Mouse (Mus musculus) CH12.LX (cell line): ENCODE results near the gene Ermap.

Experiments used
- CTCF ChIP-seq, 2 experiments: IDR thresholded peaks in 1 of 2; conservative IDR thresholded peaks in 1 of 2; 2 replicates each; pipeline ENCODE4 v1.5.1; 2011 to 2012; ENCODE audit warnings: low read depth in 2 of 2, low read length in 2 of 2, improper control_type of control experiment in 1 of 2, inconsistent platforms in 1 of 2, mild to moderate bottlenecking in 1 of 2, moderate library complexity in 1 of 2
- MAFK ChIP-seq: IDR thresholded peaks from 2 replicates; pipeline ENCODE4 v1.6.1; 2011; ENCODE audit warnings: low read length, improper control_type of control experiment; ENCODE audit not compliant: insufficient replicate concordance

DNA sequence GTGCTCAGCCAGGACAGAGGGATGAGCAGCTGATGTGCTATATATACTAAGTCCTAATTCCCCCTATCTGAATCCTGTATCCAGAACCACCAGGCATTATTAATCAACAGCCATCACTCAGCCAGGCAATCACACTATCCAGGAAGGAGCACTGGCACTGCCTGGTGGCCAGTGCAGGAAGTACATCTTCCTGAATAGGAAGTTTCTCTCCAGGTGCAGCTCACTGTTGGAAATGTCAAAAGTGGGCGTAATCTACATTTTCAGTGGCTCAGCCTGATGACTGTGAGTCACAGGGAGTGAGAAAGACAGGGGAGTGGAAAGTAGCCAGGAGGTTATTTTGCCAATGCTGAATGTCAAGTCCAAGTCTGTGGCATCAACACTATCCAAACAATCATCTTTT, 33.9 kb upstream of the Ermap start:
- TF ChIP-seq CTCF (conservative IDR thresholded peaks at IDR 0.05 in 1 of 2, IDR thresholded peaks at IDR 0.05 in 1 of 2; ENCODE audit: low read depth in 2 of 2, low read length in 2 of 2) (peak; percentile 72 to 91), MAFK (no peak)
